Mouse (Mus musculus): ENCODE measurements at regions not wholly inside any gene's neighbourhood (a gene's known extent, or its start where the extent isn't known, plus 50 kb on each side); places are given as distances from the start of the nearest gene placed in this dataset.

DNA sequence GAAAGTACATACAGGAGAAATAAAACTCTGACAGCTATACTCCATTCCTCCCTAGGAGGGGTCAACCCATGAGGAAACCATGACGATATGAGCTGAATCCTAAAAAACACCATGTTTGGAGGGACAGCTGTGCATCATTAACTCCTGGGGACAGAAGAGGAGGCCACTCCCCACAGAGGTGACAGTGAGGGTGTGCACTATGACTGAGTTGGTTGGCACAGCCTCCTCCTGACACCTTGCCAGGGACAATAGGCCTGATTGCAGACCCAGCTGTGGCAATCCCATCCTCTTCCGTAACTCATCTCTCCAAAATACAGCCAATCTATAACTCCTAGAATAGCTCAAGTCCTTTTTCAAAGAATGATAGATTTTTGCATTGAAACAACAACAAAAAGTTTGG lies 112.0 kb downstream of the Rbm43 start:
- peak; percentile 48 for DNase-seq

GRCm38 (mm10) chr2:51830286-51830944 lies 104.5 kb downstream of the Rbm43 start:
- DNase-seq: peak; percentile 88

DNA sequence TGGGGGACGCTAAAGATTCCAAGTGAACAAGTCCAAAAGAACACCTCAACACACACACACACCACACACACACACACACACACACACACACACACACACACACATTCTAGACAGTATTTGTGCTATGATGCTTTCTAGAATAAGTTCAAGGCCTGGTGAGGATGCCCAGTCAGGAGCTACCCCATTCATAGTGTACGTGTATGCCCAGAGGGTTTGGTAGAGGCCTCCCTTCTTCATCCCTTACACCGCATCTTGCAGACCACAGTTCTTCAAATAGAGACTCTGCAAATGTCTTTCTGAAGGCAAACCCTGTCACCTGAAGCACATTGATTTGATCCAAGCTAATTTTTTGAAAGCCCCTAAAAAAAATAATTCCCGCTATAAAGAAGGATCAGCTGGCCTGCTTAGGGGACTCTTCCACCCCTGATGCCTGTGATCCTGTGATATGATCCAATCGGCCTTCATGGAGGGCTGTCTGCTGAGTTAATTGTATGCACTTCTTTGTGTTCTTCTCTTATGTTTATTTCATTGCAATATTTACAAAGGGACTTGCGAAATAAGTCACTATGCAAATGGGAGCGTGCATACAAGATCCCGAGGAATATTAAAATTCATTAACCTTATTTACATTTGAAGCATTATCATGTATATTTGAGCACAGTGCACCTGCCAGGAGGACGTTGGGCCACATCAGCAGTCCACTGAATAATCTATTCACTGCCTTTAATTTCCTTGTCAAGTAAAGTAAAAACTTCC lies 103.8 kb downstream of the Rbm43 start:
- DNase-seq: no peak

- no peak for DNase-seq
Measured at GRCm38 (mm10) chr2:51837864-51838263, 97.1 kb downstream of the Rbm43 start.

DNA sequence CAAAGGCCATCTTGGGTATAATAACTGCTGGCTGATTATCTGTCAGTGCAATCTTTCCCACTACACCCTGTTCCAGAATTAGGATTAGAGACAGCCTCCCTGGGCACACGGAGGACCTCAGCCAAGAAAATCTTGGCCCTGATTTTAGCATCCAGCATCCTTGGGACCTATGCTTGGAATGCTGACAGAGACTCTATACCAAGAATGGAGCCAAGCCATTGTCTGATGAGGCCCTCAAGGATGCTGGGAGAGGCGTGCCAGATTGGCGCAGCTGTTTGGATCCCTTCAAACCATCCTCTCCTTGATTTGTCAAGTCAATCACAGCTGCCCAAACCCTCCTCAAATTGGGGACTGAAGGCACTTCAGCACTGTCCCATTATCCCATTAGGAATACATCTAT lies 94.2 kb downstream of the Rbm43 start:
- DNase-seq: no peak

DNA sequence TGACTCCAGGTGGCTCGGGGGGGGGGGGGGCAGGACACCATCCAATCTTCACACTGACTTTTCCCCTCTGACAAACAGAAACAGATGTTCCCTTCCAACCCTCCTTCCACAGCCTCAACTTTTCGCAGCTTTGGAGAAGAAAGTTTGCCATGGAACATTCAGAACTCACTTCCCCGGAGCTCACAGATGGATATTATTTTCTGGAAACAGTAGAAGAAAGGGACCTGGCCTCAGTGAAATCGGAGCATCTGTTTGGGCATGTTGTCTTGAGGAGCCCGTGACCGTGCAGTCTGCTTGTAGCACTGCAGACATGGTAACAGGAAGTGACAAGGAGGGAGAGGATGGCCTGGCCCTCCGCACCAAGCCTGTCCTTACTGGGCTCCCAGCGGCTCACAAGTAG lies 90.1 kb downstream of the Rbm43 start:
- no peak for DNase-seq

DNA sequence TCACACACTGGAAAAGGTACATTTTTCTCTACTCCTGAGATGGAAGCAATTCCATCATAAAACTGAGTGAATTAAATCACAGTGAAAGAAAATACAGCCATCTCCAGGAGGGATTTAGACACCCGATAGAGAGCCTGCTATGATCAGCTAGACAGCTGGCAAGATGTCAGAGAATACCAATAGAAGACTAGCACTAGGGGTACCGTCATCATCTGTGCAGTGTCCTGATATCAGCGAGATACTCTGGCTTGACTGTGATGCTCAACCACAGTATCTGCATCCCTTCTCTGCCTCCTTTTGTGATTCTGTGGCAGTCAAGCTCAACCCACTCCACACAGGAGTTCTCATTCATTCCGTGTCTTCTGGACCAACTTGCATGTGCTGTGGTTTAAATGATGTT lies 87.4 kb downstream of the Rbm43 start:
- no peak for DNase-seq

GRCm38 (mm10) chr2:51847964-51848363 lies 87.0 kb downstream of the Rbm43 start:
- DNase-seq: no peak

- no peak for DNase-seq
Measured at GRCm38 (mm10) chr2:51848491-51848890, 86.5 kb downstream of the Rbm43 start.

GRCm38 (mm10) chr2:51850581-51850980 lies 84.4 kb downstream of the Rbm43 start:
- DNase-seq: no peak

DNA sequence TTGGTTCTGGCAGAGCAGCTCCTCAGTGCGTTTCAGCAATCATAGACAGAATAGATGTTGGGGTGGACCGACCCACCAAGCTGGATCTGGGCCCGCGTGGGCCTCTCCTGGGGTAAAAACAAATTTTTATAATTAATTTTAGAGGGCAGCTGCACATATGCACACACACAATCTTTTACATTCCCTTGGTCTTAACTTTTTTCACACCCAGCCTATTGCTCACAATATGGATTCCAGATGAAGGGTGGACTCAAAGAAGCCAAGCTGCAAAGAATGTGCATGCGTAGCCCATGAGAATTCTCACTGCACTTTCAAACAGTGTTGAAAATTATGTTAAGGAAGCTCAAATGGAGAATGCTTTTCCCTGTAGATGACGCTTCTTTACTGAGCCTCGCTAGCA lies 83.3 kb downstream of the Rbm43 start:
- DNase-seq: no peak

DNA sequence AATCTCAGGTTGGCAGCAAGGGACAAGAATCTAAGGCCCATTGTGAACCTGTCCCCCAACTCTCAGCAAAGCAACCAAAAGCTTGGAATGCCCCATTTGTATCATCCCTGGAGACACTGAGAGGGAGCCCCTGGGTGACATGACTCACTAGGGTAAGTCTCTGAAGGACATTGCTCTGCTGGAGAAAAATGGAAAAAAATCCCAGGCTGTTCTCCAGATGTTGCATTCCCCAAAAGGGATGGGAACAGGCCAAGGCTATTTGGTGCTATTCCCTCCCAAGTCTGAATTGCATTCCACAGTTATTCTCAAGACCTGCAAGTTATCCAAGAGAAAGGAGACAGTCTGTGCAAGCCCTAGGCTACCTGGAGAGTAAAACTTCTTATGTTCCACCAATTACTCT lies 77.7 kb downstream of the Rbm43 start:
- no peak for DNase-seq

- DNase-seq: no peak
Measured at GRCm38 (mm10) chr2:51866045-51866444, 68.9 kb downstream of the Rbm43 start.

DNA sequence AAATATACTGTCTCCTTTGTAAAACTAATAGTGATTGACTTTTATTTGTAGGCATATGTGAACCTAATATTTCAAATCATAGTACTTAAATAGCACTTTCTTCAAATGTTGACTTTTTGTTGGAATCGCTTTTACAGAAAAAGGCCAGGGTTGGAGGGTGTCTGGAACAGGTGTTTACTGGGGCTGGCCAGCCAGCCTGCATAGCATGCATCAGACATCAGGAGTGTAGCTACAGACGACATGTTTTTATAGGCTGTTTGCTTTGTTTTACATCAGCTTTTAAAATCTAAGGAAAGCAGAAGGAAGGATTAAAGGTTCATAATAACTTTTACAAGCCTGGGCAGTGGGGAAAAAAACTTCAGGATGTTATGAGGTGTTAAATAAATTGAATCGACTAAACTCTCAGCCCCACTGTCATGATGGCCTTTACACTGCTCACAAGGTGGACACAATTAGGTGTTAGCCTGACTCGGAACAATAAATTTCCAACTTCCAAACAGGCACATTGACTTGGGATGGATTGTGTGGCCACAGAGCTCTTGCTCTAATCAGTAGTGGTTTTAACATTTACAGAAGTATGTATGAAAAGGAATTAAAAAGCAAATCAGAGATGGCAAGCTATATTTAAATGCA lies 66.0 kb downstream of the Rbm43 start:
- no peak for DNase-seq

DNA sequence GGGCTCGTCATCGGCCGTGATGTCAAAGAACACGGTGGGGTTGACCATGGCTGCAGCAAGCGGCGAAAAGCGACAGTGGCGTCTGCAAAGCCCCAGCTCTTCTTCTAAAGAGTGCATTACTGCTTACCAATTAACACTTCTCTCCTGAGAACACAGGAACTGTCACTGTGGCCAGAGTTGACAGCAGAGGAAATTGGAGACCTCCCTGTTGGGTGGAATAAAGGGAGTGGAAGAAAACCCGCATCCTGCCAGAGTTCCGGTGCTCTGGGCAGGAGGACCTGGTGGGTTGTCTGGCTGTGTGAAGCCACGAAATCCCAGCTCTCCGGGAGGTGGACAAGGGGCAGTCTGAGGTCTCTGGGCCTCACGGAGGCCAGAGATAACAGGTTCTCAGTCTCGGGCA lies 63.4 kb downstream of the Rbm43 start:
- no peak for DNase-seq

Measured in lung, postnatal 10 days (tissue).